Mouse (Mus musculus) liver, embryonic 14.5 days (tissue): ENCODE measurements around the gene Adcyap1. TPM values are rescaled to one million over a fixed set of nuclear protein-coding genes. Genes with fewer than 3 reads are reported as not detected.

Source experiments
- ATAC-seq: fragments of 200-750 bp; cut with Nextera tagmentation; 2 replicates; pipeline ENCODE4 v1.8.0; 2017; ENCODE audit warnings: moderate number of reproducible peaks, mild to moderate bottlenecking, moderate library complexity; ENCODE audit not compliant: insufficient read depth
- DNase-seq, 3 experiments: peaks; one replicate each; pipeline ENCODE4 v3.0.0-alpha.2; 2012 to 2013; ENCODE audit warnings: low read depth in 3 of 3, low spot score in 3 of 3
- H3K27ac ChIP-seq: fragments of 300-500 bp; sonication (generic); 2 replicates; pipeline ENCODE4 v1.5.1; 2014; ENCODE audit warnings: moderate library complexity, mild to moderate bottlenecking, control low read depth, inconsistent platforms
- H3K27me3 ChIP-seq: fragments of 300-500 bp; sonication (generic); 2 replicates; pipeline ENCODE4 v1.6.1; 2014; ENCODE audit warnings: mild to moderate bottlenecking, low read length, moderate library complexity; ENCODE audit not compliant: control insufficient read depth, insufficient read depth
- H3K36me3 ChIP-seq: fragments of 300-500 bp; sonication (generic); replicated peaks from 2 replicates; pipeline ENCODE4 v1.6.1; 2014; ENCODE audit warnings: low read depth; ENCODE audit not compliant: control insufficient read depth, insufficient read depth
- H3K4me1 ChIP-seq, 2 experiments: fragments of 200-500 bp in 1 of 2; fragments of 300-500 bp in 1 of 2; sonication (generic) in 1 of 2; replicated peaks; 2 replicates each; pipeline ENCODE4 v1.6.1; 2012 to 2014; ENCODE audit warnings: antibody characterized with exemption in 1 of 2, inconsistent platforms in 1 of 2, low read length in 1 of 2; ENCODE audit not compliant: control insufficient read depth in 2 of 2, insufficient read depth in 2 of 2
- H3K4me2 ChIP-seq: fragments of 300-500 bp; sonication (generic); 2 replicates; pipeline ENCODE4 v1.6.1; 2014; ENCODE audit warnings: low read depth, mild to moderate bottlenecking, control low read depth, moderate library complexity
- H3K4me3 ChIP-seq, 2 experiments: fragments of 200-500 bp in 1 of 2; fragments of 300-500 bp in 1 of 2; sonication (generic) in 1 of 2; 2 replicates each; pipeline ENCODE4 v1.5.1; 2012 to 2014; ENCODE audit warnings: low read depth in 2 of 2, low read length in 2 of 2, mild to moderate bottlenecking in 2 of 2, control low read depth in 1 of 2, inconsistent platforms in 1 of 2, moderate library complexity in 1 of 2; ENCODE audit not compliant: insufficient read depth in 1 of 2
- H3K9ac ChIP-seq: fragments of 300-500 bp; sonication (generic); replicated peaks from 2 replicates; pipeline ENCODE4 v1.6.1; 2014; ENCODE audit warnings: mild to moderate bottlenecking, control low read depth, moderate library complexity
- H3K9me3 ChIP-seq: fragments of 300-500 bp; sonication (generic); 2 replicates; pipeline ENCODE4 v1.6.1; 2016; ENCODE audit warnings: low read length, mixed read lengths; ENCODE audit not compliant: control insufficient read depth
- CTCF ChIP-seq: IDR thresholded peaks from 2 replicates; pipeline ENCODE4 v1.5.1; 2016; ENCODE audit warnings: antibody characterized with exemption, low read depth, control low read depth
- EP300 ChIP-seq: IDR thresholded peaks from 2 replicates; pipeline ENCODE4 v1.6.1; 2016; ENCODE audit warnings: antibody characterized with exemption, low read depth
- WGBS: fragments of 180-500 bp; shearing (Covaris S2); extraction: QIAGEN DNeasy Blood & Tissue Kit; methylation state at CpG from one replicate; pipeline ENCODE4 v1.1.7; 2014; ENCODE audit not compliant: insufficient replicate concordance; 5-methylcytosine and 5-hydroxymethylcytosine counted together
- polyA plus RNA-seq, 2 experiments: library from polyadenylated mRNA; depleted of rRNA in 1 of 2; stranded (reverse) in 1 of 2; unstranded in 1 of 2; fragments of >200 nt; fragmentation: Nextera tagmentation in 1 of 2; extraction: Ambion mirVana in 1 of 2; gene quantifications; 2 replicates each; pipeline versions ENCODE4 v1.2.1 to v1.2.3; 2012 to 2014

The Adcyap1 gene
- polyA plus RNA-seq, 2 experiments, result not detected

DNA sequence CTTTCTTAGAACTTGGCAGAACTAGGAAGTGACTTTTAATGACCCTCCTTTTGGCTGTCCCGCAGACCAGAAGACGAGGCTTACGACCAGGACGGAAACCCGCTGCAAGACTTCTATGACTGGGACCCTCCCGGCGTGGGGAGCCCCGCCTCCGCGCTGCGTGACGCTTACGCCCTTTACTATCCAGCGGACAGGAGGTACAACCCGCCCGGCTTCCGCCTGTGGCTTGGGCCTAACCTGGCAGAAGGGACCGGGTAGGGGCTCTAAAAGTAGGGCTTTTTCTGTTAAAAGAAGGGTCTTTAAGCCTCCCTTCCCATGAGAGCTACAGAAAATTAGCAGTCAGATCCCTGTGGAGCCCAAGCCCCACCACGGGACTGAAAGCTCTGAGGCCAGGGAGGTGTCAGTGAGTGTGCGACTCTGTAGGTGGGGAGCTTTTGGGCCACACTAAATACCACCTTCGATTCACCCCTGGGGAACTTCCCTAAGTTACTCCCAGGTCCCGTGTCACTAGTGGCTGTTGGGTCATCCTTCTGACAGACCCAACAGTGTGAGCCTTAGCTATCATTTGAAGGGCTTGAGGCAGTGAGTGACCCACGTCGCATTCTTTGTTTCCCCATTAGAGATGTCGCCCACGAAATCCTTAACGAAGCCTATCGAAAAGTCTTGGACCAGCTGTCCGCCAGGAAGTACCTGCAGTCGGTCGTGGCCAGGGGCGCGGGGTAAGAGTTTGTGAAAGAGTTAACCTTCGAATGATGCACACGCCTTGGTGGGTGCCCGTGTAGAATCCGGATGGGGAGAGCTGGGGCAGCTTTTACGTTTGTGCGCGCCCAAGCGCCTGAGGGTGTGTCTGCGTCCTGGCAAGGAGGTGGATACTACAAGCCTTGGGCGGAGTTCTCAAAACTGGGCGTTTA, 3.6 kb downstream of the Adcyap1 start:
- Histone ChIP-seq H3K4me1 (no peaks in the 10 kb centered on the region), H3K27me3 (peaks cover 47% of the 10 kb centered on the region), H3K9ac (no peak overlapping the region), H3K36me3 (no peaks in the 10 kb centered on the region), H3K4me2 (no peak overlapping the region), H3K4me3 (no peak overlapping the region), H3K27ac (no peak overlapping the region), H3K9me3 (no peaks in the 10 kb centered on the region)
- no peak for ATAC-seq
- WGBS, result 2% methylated on average over 44 of the region's 44 CpGs
- TF ChIP-seq CTCF, result no peak
- TF ChIP-seq EP300, result no peak
- no peak for DNase-seq

DNA sequence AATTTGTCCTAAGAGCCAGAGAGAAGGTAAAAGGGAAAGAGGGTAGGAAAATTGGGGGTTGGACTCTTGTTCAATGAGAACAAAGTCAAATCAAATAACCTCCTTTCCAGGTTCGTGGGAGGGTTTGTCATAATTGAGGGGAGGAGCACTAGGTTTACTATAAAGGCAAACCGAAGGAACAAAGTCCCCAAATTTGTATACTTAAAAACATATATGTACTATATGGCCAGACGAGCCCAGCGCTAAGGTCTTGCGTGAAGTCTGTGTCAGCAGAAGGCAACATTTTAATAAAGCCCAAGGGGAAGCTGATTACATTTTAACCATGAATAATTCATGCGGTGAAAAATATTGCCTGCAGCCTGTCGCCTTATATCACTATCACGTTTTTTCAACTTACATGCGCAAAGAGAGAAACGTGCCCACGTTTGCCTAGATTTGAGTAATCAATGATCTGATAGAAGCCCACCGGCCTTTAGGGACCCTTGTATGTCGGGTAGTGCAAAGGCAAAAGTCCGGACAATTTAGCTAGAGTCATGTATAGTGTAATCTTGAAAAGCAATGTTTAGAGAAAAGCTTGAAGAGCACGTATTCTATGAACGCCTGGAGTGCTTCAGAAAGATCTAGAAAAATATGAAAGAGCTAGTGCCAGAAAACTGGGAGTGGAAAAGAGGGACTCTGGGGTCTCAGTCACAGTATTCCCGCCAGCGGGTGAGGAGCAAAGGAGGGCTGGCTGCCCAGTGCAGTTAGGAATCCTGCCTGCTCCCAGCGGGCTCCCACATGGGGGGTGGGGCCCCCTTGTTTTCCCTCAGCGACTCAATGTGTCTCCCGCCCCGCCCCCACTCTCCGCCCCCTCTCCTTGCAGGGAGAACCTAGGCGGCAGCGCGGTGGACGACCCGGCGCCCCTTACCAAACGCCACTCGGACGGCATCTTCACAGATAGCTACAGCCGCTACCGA, 4.5 kb downstream of the Adcyap1 start:
- ATAC-seq (no peak), DNase-seq (no peak)
- Histone ChIP-seq H3K4me3 (no peak overlapping the region), H3K4me1 (no peaks in the 10 kb centered on the region), H3K27me3 (peaks cover 47% of the 10 kb centered on the region), H3K9ac (no peak overlapping the region), H3K4me2 (no peak overlapping the region), H3K36me3 (no peaks in the 10 kb centered on the region), H3K27ac (no peak overlapping the region), H3K9me3 (no peaks in the 10 kb centered on the region)
- WGBS, result 2% methylated on average over 34 of the region's 34 CpGs
- TF ChIP-seq CTCF (no peak), EP300 (no peak)

DNA sequence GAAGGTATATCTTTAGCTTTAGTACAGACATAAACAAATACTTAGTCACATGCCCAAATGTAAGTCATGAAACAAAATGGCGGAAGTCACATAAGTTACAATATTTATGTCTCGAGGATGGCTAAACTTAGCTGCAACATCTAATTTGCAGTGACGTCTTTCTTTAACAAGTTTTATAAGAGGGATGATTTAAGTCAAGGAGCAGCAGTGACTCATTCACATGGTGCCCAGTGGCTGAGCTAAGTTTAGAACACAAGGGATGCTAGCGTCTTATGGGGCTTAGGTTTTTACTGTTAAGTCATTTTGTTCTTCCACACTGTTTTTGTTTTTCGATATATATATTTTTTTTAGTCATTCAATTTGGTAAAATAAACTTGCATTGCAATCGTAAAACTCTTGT, 19.0 kb downstream of the Adcyap1 start:
- Histone ChIP-seq H3K4me1 (no peaks in the 10 kb centered on the region), H3K27me3 (no peaks in the 10 kb centered on the region), H3K27ac (no peak overlapping the region), H3K9me3 (no peaks in the 10 kb centered on the region), H3K9ac (no peak overlapping the region), H3K36me3 (no peaks in the 10 kb centered on the region), H3K4me2 (no peak overlapping the region), H3K4me3 (no peak overlapping the region)
- TF ChIP-seq EP300 (no peak), CTCF (no peak)
- ATAC-seq (no peak), DNase-seq (no peak)
- WGBS, result 63% methylated on average over 6 of the region's 6 CpGs

- Histone ChIP-seq H3K27me3 (no peaks in the 10 kb centered on the region), H3K27ac (no peak overlapping the region), H3K36me3 (no peaks in the 10 kb centered on the region), H3K4me1 (no peaks in the 10 kb centered on the region), H3K4me3 (no peak overlapping the region), H3K4me2 (no peak overlapping the region), H3K9ac (no peak overlapping the region), H3K9me3 (no peaks in the 10 kb centered on the region)
- no peak for TF ChIP-seq CTCF
- no peak for TF ChIP-seq EP300
- ATAC-seq, result no peak
- WGBS, result 51% methylated on average over 2 of the region's 2 CpGs
- DNase-seq, result no peak
These were observed 19.8 kb downstream of the Adcyap1 start for GRCm38 (mm10) chr17:93218640-93219039.

DNA sequence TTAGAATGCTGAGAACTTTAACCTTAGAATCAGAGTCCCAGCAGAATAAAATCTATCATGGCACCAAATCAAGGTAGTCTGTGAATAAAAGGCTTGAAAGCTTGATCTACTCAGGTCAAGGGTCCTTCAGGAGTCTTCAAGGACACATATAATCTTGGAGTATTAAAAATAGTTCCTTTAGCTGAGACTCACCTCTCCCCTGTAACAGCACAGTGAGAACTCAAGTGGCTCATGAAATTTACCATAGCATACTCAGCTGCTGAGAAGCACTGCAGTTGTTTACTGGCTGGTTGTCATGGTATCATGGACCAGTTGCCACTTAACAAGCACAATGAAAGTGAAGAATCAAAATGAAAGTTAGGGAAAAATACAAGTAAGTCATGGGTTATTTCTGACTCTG, 38.5 kb downstream of the Adcyap1 start:
- no peak overlapping the region for H3K4me3 ChIP-seq
- no peak overlapping the region for H3K4me2 ChIP-seq
- no peak overlapping the region for H3K27ac ChIP-seq
- no peaks in the 10 kb centered on the region for H3K27me3 ChIP-seq
- no peaks in the 10 kb centered on the region for H3K9me3 ChIP-seq
- H3K36me3 ChIP-seq, result no peaks in the 10 kb centered on the region
- ATAC-seq (no peak), DNase-seq (no peak)
- TF ChIP-seq EP300, result no peak
- TF ChIP-seq CTCF, result no peak
- no peaks in the 10 kb centered on the region for H3K4me1 ChIP-seq
- H3K9ac ChIP-seq, result no peak overlapping the region
